Mouse (Mus musculus): ENCODE results near the gene Gm16485.

Gene Gm16485

DNA sequence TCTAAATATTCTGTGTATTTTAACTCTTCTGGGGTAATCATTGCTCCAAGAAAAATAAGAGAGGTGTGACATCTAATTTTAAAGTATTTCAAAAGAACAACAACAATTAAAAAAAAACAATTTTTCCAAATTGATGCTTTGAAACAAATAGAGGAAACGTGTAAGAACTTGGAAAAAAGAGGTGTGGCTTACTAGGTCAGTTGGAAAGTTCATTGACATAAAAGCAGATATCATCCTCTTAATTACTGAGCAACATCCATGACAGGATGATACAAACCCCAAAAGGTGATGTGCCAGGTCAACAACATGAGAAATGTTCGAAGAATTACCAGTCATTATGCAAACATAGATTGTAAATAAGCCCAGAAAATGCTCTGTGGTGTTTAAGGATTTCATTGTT lies at the start of gene Gm16485:
Gene Gm16485, plus strand, starts transcription at position 301 of the 400 bp plus-strand sequence.
- DNase-seq (ENCODE audit: low read depth): no peak

DNA sequence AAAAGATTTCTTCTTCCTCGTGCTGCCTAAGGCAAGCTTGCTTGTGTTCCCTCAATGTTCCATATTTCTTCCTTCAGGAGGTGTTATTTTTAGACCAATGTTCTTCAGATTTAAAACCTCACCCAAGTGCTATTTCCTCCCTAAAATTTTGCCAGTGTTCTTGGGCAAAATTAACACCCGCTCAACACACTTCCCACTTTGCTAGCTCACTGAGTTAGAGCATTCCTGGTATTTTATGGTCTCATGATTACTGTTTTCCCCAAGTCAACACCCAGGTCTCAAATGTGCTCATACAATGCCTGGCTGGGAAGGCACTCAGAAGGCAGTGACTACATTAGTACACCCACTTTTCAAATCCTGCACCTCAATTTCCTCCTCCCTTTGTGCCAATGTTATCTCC lies 44.0 kb upstream of the Gm16485 start:
- no peak for DNase-seq (ENCODE audit: low read depth)

DNA sequence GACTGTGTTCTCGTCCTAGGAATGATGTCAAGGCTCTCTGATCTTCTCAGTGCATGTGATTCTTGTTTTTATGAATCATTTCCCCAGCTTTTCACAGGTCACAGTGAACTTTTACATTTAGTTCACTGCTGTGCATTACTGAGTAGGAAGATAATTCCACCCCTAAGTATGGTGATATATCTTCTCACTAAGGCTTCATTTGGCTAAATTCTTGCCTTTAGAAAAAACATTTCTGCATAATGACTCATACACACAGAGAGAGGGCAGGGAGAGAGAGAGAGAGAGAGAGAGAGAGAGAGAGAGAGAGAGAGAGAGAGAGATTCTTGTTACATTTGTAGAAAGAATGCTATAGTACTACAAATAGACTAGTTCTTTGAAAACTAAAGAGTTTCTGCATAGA lies 33.8 kb upstream of the Gm16485 start:
- no peak for DNase-seq (ENCODE audit: low read depth)

DNA sequence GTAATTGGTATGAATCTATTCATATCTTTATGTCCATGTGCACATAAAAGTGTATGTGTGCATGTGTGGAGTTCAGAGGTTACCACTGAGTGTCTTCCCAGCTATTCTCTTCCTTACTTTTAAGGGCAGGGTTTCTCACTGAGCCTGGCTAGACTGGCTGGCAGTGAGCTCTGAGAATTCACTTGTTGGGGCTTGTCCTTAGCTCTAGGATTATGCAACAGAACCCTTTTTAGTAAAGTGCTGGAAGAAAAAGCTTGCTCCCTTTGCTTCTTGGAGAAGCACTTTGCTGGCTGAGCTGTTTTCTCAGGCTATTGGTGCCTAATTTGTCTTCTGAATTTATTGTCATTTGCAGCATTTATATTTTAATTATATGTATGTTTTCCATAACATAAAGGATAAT lies 18.3 kb upstream of the Gm16485 start:
- DNase-seq (ENCODE audit: low read depth): no peak

DNA sequence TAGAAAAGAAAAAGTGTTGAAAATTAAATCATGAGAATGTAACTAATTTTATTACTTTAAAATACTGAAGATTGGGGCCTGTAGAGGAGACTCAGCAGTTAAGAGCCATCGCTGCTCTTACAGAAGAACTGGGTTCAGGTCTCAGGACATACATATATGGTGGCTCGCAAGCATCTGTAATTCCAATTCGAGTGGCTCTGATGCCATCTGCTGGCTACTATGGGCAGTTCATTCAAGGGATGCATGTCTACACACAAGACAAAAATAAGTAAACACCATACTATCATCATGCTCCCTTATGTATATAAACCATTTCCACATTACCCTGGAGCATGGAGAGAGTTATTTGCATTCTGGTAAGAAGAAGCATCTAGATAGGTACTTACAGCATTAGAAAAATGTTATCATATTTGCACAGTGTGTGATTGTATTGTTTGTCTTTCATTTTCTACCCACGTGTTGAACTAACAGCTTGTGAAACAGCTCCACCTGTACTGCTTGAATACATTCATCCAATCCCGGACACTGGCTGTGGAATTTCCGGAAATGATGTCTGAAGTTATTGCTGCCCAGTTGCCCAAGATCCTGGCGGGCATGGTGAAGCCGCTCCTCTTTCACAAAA lies 7.0 kb upstream of the Gm16485 start:
- DNase-seq (ENCODE audit: low read depth): peak; percentile 57

DNA sequence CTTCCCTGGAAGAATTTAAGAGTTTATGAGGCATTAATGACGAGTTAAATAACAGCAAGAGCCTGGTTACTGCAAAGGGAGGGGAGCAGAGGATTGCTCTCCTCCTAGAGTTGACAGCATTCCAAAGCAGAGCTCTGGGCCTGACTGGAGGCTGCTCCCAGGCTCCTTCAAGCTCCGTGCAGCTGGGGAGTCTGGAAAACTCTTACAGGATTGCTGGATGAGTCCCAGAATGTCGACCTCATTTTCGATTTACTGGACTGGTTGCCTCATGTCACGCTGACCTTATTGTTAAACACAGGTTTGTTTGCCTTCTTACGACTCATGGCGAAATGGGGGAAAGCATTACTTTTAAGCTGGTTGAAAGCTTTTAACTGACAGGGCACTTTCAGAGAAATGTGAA lies 1.4 kb upstream of the Gm16485 start:
- no peak for DNase-seq (ENCODE audit: low read depth)

DNA sequence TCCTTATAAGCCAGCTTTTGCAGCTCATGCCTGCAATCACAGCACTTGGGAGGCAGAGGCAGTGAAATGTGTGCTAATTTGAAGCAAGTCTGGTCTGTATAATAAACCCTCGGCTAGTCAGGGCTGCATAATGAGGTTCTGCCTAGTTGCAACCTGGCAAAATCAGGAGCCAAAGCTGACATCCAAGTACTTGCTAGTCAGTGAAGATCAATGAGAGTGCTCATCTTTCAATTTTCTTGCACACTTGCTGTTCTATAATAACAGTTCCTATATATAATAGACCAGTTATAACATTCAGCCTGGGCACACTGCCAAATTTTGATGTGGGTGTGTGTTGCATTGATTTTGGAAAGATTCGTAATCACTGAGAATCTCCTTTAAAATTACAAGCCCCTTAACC lies 6.2 kb downstream of the Gm16485 start:
- DNase-seq (ENCODE audit: low read depth): no peak

DNA sequence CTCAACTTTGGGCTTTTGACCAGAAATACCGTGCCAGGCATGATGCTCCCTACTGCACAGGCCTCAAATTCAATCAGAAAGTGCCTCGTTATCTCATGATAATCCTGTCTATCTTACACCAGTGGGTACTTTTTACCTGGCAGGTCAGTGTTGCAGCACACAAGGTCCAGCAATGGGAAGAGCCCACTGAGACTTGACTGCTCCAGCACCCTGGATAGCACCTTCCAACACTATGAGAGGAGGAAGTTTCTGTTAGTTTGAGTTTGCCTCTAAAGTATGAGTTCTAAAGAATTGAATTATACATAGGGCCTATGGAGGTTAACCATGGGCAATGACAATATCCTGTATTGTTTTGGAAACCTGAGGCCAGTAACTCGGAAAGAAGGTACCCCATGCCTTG lies 10.7 kb downstream of the Gm16485 start:
- no peak for DNase-seq (ENCODE audit: low read depth)

DNA sequence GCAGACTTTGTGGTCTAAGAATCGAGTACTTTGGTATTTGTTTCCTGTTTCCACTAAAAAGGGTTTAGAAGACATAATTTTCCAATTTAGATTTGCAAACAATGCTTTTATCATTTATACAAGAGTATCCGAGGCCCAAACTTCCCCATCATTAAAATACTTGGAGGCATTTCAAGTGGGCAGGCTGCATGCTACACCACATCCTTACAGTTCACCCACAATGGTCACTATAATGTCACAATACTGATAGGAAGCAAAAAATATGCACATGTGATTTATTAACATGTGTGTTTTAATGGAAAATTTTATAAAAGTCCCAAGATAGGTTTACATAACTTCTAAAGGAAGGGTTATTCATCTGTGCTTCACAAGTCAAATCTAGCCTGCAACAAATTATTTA lies 24.9 kb downstream of the Gm16485 start:
- DNase-seq (ENCODE audit: low read depth): no peak

DNA sequence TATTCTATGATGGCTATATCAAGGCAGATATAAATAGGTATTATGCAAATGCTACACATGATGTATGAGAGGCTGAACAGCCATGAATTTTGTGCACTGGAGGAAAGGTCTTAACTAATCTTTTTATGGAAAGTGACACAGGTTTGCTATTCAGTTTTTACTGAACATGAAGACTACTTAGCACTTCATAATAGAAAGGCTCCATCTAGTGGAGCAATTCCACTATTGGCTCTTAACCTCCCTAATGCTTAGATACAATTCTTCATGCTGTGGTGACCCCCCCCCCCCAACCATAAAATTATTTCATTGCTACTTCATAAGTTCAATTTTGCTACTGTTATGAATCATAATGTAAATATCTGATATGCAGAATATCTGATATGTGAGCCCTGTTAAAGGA lies 29.6 kb downstream of the Gm16485 start:
- peak; percentile 17 for DNase-seq (ENCODE audit: low read depth)

DNA sequence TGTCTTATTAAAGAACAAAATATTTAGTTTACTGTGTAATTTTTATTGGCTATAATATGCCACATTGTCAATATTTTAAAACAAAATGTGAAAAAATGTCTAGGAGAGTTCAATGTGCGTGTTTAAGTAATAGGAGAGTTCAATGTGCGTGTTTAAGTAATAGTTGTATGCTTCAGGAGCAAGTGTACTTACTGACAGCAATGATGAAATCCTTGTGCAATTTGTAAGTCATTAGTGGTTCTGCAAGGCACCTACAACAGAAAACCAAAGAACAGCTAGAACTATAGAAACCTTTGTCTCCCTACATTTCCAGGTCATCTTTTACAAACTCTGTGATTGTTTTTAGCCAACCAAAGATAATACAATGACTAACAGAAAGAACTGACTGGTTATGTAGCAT lies 43.5 kb downstream of the Gm16485 start:
- DNase-seq (ENCODE audit: low read depth): no peak

All from 416B (cell line).